Mouse (Mus musculus) heart, postnatal 0 days (tissue): ENCODE measurements around the gene Ccdc57. TPM values are rescaled to one million over a fixed set of nuclear protein-coding genes. Genes with fewer than 3 reads are reported as not detected.

Experiments used
- ATAC-seq: fragments of 200-750 bp; cut with Nextera tagmentation; 2 replicates; pipeline ENCODE4 v1.8.0; 2017; ENCODE audit warnings: low read depth, moderate number of reproducible peaks, moderate library complexity; ENCODE audit not compliant: insufficient read depth
- DNase-seq: peaks from one replicate; pipeline ENCODE4 v3.0.0-alpha.2; 2016; ENCODE audit warnings: low spot score
- H3K27ac ChIP-seq: fragments of 300-500 bp; sonication (generic); 2 replicates; pipeline ENCODE4 v1.5.1; 2014; ENCODE audit warnings: low read depth, mild to moderate bottlenecking
- H3K27me3 ChIP-seq: fragments of 300-500 bp; sonication (generic); 2 replicates; pipeline ENCODE4 v1.6.1; 2014; ENCODE audit warnings: low read length, mixed read lengths; ENCODE audit not compliant: control insufficient read depth, insufficient read depth
- H3K36me3 ChIP-seq: fragments of 300-500 bp; sonication (generic); replicated peaks from 2 replicates; pipeline ENCODE4 v1.6.1; 2014; ENCODE audit warnings: low read length, mixed read lengths; ENCODE audit not compliant: control insufficient read depth, insufficient read depth
- H3K4me1 ChIP-seq: fragments of 300-500 bp; sonication (generic); 2 replicates; pipeline ENCODE4 v1.6.1; 2014; ENCODE audit warnings: antibody characterized with exemption; ENCODE audit not compliant: control insufficient read depth, insufficient read depth
- H3K4me2 ChIP-seq: fragments of 300-500 bp; sonication (generic); 2 replicates; pipeline ENCODE4 v1.6.1; 2014; ENCODE audit warnings: low read depth, mild to moderate bottlenecking, low read length, moderate library complexity
- H3K4me3 ChIP-seq: fragments of 300-500 bp; sonication (generic); 2 replicates; pipeline ENCODE4 v1.5.1; 2014; ENCODE audit warnings: low read depth, low read length
- H3K9ac ChIP-seq: fragments of 300-500 bp; sonication (generic); replicated peaks from 2 replicates; pipeline ENCODE4 v1.6.1; 2014; ENCODE audit warnings: low read depth, low read length, mixed read lengths
- H3K9me3 ChIP-seq: fragments of 300-500 bp; sonication (generic); replicated peaks from 2 replicates; pipeline ENCODE4 v1.6.1; 2016; ENCODE audit warnings: low read length; ENCODE audit not compliant: control insufficient read depth
- CTCF ChIP-seq: IDR thresholded peaks from 2 replicates; pipeline ENCODE4 v1.5.1; 2016; ENCODE audit warnings: antibody characterized with exemption, control low read depth, low read depth
- EP300 ChIP-seq: IDR thresholded peaks from 2 replicates; pipeline ENCODE4 v1.6.1; 2016; ENCODE audit warnings: antibody characterized with exemption, low read depth
- WGBS: fragments of 180-500 bp; shearing (Covaris S2); extraction: QIAGEN DNeasy Blood & Tissue Kit; methylation state at CpG from one replicate; pipeline ENCODE4 v1.1.7; 2014; 5-methylcytosine and 5-hydroxymethylcytosine counted together
- polyA plus RNA-seq: library from polyadenylated mRNA; unstranded; fragments of >200 nt; fragmentation: Nextera tagmentation; extraction: Ambion mirVana; gene quantifications from 2 replicates; pipeline ENCODE4 v1.2.1, GENCODE M21; 2015
- total RNA-seq: library from RNA; depleted of rRNA; stranded (reverse); fragments of >200 nt; gene quantifications from 2 replicates; pipeline ENCODE4 v1.2.3, GENCODE M21; 2014; ENCODE audit warnings: low replicate concordance

Gene Ccdc57
- total and polyA plus RNA-seq, 2 experiments from 2014 or later = 1.5 to 1.6 TPM

- no peak for ATAC-seq
- no peak overlapping the region for H3K27ac ChIP-seq
Observed at GRCm38 (mm10) chr11:120805375-120806298, 127.0 kb downstream of the Ccdc57 start.

GRCm38 (mm10) chr11:120804769-120805168, 127.9 kb downstream of the Ccdc57 start:
- Histone ChIP-seq H3K27ac (no peak overlapping the region), H3K36me3 (peaks cover 41% of the 10 kb centered on the region), H3K4me1 (no peaks in the 10 kb centered on the region), H3K4me2 (no peak overlapping the region), H3K27me3 (no peaks in the 10 kb centered on the region), H3K4me3 (no peak overlapping the region), H3K9me3 (no peaks in the 10 kb centered on the region), H3K9ac (no peak overlapping the region)
- DNase-seq (no peak), ATAC-seq (no peak)
- TF ChIP-seq CTCF (no peak), EP300 (no peak)
- WGBS = 53% methylated on average over 4 of the region's 4 CpGs

More at GRCm38 (mm10) chr11:120805375-120806298, 127.0 kb downstream of the Ccdc57 start:
- Histone ChIP-seq H3K4me1 (no peaks in the 10 kb centered on the region), H3K27me3 (no peaks in the 10 kb centered on the region), H3K36me3 (peaks cover 49% of the 10 kb centered on the region), H3K4me2 (no peak overlapping the region), H3K4me3 (no peak overlapping the region), H3K9ac (no peak overlapping the region), H3K9me3 (no peaks in the 10 kb centered on the region)
- 88% methylated on average over 7 of the region's 7 CpGs for WGBS
- TF ChIP-seq EP300 (no peak), CTCF (no peak)
- DNase-seq = no peak

DNA sequence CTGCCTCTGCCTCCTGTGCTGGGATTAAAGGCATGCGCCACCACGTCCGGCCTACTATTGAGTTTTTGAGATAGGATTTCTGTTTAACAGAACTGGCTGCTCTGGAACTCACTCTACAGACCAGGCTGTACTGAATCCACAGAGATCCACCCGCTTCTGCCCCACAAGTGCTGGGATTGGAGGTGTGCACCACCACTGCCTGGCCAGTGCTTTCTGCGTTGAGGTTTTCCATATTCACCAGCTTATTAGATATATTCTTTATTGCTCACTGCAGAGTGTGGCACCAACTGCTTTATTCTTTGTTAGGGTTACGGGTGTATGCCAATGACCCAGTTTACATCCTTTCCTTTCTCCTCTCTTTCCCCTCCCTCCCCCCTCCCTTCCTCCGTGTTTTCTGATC, 128.4 kb downstream of the Ccdc57 start:
- H3K4me1 ChIP-seq = no peaks in the 10 kb centered on the region
- ATAC-seq = no peak

DNA sequence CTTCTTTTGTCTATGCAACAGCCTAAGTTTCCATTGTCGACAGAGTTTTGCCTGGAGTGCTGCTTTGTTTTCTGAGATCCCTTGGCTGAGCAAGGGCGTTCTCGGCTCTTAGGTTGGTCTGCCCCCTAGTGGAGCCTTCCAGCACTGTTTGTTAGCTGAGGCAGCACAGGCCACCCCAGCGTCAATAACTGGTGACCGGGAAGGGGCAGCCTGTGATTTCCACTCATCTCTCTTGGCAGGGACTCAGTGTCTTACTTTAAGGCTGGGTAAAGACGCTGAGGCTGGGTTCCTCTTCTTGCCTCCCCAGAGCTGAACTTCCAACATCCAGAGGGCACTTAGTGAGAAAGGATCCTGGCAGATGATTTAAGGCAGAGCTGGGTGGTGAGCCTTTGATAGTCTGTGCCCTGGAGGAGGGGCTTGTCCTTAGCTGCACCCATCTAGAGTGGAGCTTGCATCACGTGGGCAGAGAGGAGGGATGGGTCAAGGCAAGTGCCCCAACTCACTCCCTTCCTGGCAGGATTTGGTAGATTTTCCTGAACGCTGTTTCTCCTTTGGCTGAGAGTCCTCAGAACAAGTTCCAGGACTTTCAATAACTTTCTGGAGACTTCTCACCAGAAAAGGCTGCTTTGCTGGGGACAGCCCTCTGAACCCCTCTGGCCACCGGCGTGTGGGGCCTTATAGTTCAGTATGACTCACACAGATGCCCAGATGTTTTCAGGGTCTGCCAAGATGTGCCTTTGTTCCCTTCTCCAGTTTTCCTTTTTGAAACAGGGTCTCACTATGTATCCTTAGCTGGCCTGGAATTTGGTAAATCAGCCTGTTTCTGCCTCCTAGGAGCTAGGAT, 132.4 kb downstream of the Ccdc57 start:
- H3K27me3 ChIP-seq = no peaks in the 10 kb centered on the region
- H3K4me1 ChIP-seq = peaks cover 5% of the 10 kb centered on the region; the same call in 1 of the 2 replicates
- DNase-seq (peak; percentile 90), ATAC-seq (peak; percentile 72)
- peak overlapping the region; percentile 51; the same call in 1 of the 2 replicates for H3K27ac ChIP-seq
- H3K4me3 ChIP-seq = no peak overlapping the region
- H3K4me2 ChIP-seq = no peak overlapping the region
- TF ChIP-seq CTCF (peak; percentile 92), EP300 (no peak)
- H3K9ac ChIP-seq = no peak overlapping the region
- no peaks in the 10 kb centered on the region for H3K9me3 ChIP-seq
- WGBS = 10% methylated on average over 10 of the region's 10 CpGs
- no peaks in the 10 kb centered on the region for H3K36me3 ChIP-seq

More for the DNA sequence above, 128.4 kb downstream of the Ccdc57 start:
- no peak overlapping the region for H3K4me3 ChIP-seq
- TF ChIP-seq CTCF (no peak), EP300 (no peak)
- H3K9ac ChIP-seq = no peak overlapping the region
- H3K9me3 ChIP-seq = no peaks in the 10 kb centered on the region
- H3K4me2 ChIP-seq = no peak overlapping the region
- peaks cover 36% of the 10 kb centered on the region for H3K36me3 ChIP-seq
- no peaks in the 10 kb centered on the region for H3K27me3 ChIP-seq
- DNase-seq = no peak
- 74% methylated on average over 7 of the region's 7 CpGs for WGBS
- no peak overlapping the region for H3K27ac ChIP-seq

- 68% methylated on average over 6 of the region's 6 CpGs for WGBS
- Histone ChIP-seq H3K9ac (no peak overlapping the region), H3K27ac (peak overlapping the region; percentile 51; the same call in 1 of the 2 replicates)
Observed at GRCm38 (mm10) chr11:120799316-120799890, 133.3 kb downstream of the Ccdc57 start.

More at GRCm38 (mm10) chr11:120799316-120799890, 133.3 kb downstream of the Ccdc57 start:
- peaks cover 7% of the 10 kb centered on the region; the same call in 1 of the 2 replicates for H3K4me1 ChIP-seq
- H3K4me2 ChIP-seq = no peak overlapping the region
- H3K9me3 ChIP-seq = no peaks in the 10 kb centered on the region
- no peaks in the 10 kb centered on the region for H3K27me3 ChIP-seq
- no peak for DNase-seq
- ATAC-seq = no peak
- H3K4me3 ChIP-seq = no peak overlapping the region
- TF ChIP-seq CTCF = no peak
- TF ChIP-seq EP300 = no peak
- H3K36me3 ChIP-seq = no peaks in the 10 kb centered on the region
